Mouse (Mus musculus): ENCODE measurements at regions not wholly inside any gene's neighbourhood (a gene's known extent, or its start where the extent isn't known, plus 50 kb on each side); places are given as distances from the start of the nearest gene placed in this dataset.

DNA sequence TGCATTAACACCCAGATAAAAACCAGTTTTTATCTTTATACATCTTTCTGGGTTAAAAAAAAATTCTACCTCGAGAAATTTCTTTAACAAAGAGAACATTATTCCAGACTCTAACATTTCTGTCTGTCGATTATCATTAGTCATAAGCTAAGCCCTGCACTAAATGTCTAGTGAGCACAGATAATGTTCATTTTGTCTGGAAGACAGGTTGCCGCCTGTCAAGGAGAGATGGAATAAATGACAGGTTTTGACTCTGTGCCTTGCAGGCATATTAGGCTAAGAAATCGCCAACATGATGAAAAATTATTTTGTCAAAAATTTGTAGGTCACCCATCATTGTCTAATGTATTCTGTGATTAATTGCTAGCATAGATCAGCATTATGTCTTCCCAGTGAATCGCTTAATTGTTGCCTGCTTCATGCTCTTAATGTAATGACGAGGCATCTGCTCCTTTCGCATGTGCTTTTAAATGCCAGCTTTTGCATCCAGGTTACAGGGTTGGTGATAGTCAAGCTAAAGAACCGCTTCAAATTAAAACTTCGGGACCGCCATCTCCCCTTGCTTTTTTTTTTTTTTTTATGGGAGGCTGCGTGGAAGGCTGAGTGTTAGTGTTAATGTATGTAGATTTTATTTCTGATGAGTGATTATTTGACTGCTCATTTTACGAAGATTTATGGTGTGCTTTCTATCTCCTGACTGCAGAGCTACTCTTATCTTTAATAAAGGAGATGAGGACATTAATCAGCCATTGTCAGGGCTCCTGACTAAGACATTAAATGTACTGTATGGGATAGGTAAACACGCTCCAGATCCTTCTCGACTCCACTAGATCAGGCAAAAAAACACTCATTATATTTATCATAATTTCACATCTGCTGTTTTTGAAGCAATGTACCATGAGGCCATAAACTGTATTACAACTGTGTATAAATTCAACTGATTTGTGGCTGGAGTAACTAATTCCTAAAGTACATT is 135.9 kb upstream of the Meis2 start:
- DNase-seq (ENCODE audit: low spot score in 2 of 2), result no peak

DNA sequence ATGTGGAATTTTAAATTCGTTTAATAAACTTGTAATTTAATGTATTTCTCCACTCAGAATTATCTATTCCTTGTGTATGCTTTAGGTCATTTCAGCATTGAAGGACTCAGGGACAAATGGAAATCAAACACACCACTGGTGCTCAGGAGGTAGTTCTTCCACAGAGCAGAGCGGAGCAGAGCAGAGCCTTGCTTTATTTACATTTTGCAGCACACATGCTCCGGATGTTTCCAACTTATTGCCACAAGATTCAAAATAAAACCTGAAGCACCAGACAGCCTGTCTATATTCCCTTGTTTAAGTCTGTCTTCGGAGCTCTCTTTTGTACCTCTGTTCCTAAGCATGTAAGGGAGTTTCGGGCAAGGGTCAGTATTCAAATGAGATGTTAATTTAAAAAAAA is 135.2 kb upstream of the Meis2 start:
- DNase-seq (ENCODE audit: low spot score in 2 of 2), result no peak

DNA sequence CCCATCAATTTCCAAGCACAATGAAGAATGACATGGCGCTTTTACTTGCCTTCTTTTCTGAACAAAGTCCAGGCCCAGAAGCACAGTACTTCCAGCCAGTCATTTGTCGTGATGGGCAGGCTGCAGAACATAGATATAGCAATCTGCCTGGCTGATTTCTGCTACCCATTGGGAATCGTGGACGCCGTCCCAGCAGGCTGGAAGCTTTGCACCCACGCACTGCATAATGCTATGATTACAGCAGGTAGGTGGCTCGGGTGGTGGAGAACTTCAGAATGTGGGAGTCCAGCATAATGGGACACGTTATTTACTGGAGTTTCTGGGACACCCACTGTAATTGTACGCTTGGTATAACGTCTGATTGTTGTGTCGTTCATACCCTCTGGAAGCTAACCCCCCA is 116.2 kb upstream of the Meis2 start:
- DNase-seq (ENCODE audit: low spot score in 2 of 2), result peak; percentile 61 to 85

DNA sequence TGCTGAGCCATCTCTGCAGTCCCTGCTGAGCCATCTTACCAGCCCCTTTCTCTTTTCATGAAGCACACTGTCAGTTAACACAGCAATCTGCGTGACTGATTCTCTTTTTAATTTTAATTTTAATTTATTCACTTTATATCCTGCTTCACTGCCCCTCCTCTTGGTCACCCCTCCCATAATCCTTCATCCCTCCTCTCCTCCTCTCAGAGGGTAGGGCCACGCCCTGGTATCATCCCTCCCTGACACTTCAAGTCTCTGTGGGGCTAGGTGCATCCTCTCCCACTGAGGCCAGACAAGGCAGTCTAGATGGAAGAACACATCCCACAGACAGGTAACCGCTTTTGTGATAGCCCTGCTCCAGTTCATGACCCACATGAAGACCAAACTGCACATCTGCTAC is 111.5 kb upstream of the Meis2 start:
- DNase-seq (ENCODE audit: low spot score in 2 of 2), result no peak

DNA sequence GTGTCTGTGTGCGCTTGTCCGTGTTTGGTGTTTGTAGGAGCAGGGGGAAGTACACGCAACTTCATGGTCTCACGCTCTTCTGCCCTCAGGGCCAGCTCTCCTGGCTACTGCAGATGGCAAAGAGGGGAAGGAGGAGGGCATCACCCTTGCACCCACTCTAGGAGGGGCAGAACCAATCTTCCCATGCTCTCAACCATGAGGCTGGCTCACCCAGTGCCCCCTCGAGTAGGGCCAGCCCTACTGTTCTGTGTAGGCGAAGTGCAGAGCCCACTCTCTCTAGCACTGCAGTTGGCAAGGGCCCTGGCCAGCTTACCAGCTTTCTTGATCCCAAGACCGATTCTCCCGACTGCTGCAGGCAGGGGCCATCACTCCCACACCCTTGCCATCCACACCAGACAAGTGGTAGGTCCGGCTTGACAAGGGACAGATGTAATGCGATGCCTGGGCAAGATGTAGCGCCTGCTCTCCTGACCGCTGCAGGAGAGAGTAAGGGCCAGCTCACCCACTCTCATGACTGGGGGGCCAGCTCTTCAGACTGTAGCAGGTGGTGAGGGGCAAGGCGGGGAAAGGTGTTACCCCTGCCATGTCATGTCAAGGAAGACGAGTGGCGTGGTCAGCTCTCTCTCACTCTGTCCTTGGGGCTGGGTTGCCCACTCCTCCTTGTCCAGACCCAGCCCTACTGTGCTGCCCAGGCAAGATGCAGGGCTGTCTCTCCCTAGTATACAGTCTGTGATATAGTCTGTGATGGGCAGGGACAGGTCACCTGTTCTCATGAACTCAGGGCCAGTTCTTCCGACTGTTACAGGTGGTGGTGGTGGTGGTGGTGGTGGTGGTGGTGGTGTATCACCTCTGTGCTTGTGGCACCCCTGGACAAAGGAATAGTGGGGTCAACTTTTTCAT is 100.5 kb upstream of the Meis2 start:
- DNase-seq (ENCODE audit: low spot score in 2 of 2), result no peak

Data from layer of hippocampus, adult 18-20 months (tissue).